Comparison of ENCODE assay signal across 8 mouse cellular contexts in genomic region chr17:83850458-83850857, GRCm38 (mm10). TPM values are rescaled to one million over a fixed set of nuclear protein-coding genes. Genes with fewer than 3 reads are reported as not detected.
DNase-seq lines count a peak whose midpoint lies in the region; ATAC-seq lines count a peak whose summit lies in the region.

No protein-coding gene starts in this region.

- no peaks in the 10 kb centered on the region for H3K9me3 ChIP-seq in hindbrain, embryonic 13.5 days

- 0 out of 2 replicates have a peak, but pooled peaks have one; percentile 30 for ATAC-seq in hindbrain, embryonic 13.5 days (ENCODE audit: low FRiP score)
- peak; percentile 64 for ATAC-seq in megakaryocyte progenitor cell, adult 5-6 weeks (replicated peaks; ENCODE audit: poor library complexity)

- H3K4me1 ChIP-seq in hindbrain, embryonic 13.5 days (replicated peaks) = peaks cover 16% of the 10 kb centered on the region

- peak; percentile 72 for DNase-seq in T-cell, adult 2 months (ENCODE audit: low spot score)
- peak; percentile 89 for DNase-seq in cerebellum, adult 9-10 months
- peak; percentile 91 to 94 for DNase-seq in frontal cortex, postnatal 25 days (ENCODE audit: low spot score in 2 of 2)
- peak; percentile 80 for DNase-seq in left cerebral cortex, adult 11 months (ENCODE audit: low spot score)
- DNase-seq in right cerebral cortex, postnatal 36 days (ENCODE audit: low spot score in 2 of 2) = peak; percentile 71 to 74
- DNase-seq in urinary bladder, postnatal 4 days (ENCODE audit: low spot score in 2 of 2) = peak; percentile 77 to 91

- H3K4me3 ChIP-seq in hindbrain, embryonic 13.5 days = no peak overlapping the region

- H3K4me2 ChIP-seq in hindbrain, embryonic 13.5 days = no peak overlapping the region

- 16% methylated on average over 9 of the region's 9 CpGs for WGBS in hindbrain, embryonic 13.5 days

- H3K27me3 ChIP-seq in hindbrain, embryonic 13.5 days = no peaks in the 10 kb centered on the region

- no peak overlapping the region for H3K27ac ChIP-seq in hindbrain, embryonic 13.5 days

- H3K36me3 ChIP-seq in hindbrain, embryonic 13.5 days = no peaks in the 10 kb centered on the region

- no peak overlapping the region for H3K9ac ChIP-seq in hindbrain, embryonic 13.5 days

RNA-seq across cellular contexts. Expression of gene Haao, which starts 2.7 kb away (rescaled TPM):
- 0.31 and 0.36 TPM in 2 replicates for polyA plus RNA-seq in hindbrain, embryonic 13.5 days (2015; fragmentation: Nextera tagmentation; extraction: Ambion mirVana)
- total RNA-seq in megakaryocyte progenitor cell, adult 5-6 weeks (2015) = 21.6 and 34.9 TPM in 2 replicates
- 22.0 and 22.2 TPM in 2 replicates for total RNA-seq in megakaryocyte progenitor cell, adult 5-6 weeks (2017)
